ENCODE assay signal across 8 mouse cellular contexts in the genomic region with DNA sequence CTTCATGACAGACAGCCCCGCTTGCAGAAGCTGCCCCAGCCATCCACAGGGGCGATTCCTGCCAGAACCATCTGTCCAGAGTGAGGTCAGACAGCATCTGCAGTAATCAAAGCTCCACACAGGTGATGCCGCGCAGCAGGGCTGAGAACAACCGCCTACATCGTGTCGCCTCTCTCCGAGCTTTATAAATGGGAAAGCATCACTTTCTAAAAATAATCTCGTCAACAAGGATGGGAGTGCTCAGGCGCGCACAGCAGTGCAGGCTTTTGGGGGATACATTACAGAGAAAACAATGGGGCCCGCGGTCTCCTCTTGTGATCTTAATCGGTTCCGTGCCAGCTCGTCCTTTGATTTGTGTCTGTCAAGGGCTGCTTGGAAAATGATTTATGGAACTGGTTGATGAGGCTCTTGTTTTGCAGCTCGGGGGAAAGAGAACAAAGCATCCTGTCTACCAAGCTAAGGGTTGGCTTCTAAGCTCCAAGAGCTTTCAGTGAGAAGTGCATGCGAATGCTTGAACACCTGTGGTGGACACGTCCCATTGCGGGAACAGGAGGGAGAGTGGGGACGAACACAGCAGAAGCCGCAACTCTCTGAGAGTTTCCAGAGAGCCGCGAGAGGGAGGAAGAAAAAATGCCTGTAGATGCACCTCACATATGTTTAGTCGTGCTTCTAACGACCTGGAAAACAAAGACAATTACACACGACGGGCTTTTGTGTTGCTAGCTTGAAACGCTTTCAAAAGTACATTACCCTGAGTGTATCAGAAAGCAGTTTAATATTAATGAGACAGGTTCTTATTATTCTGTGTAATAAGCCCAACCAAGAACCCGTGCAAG. TPM values are rescaled to one million over a fixed set of nuclear protein-coding genes. Genes with fewer than 3 reads are reported as not detected.
DNase-seq lines count a peak whose midpoint lies in the region; ATAC-seq lines count a peak whose summit lies in the region.

No protein-coding gene starts in this region.

- peak overlapping the region; percentile 50 for H3K4me2 ChIP-seq in kidney, embryonic 16.5 days (replicated peaks; ENCODE audit: low read depth, low read length)
- peak overlapping the region; percentile 51 for H3K4me2 ChIP-seq in midbrain, embryonic 14.5 days (ENCODE audit: low read length)

- H3K27me3 ChIP-seq in kidney, embryonic 16.5 days (ENCODE audit: insufficient read depth, low read length): no peaks in the 10 kb centered on the region
- H3K27me3 ChIP-seq in hindbrain, embryonic 10.5 days (ENCODE audit: insufficient read depth, poor library complexity, severe bottlenecking): peaks cover 19% of the 10 kb centered on the region; the same call in 1 of the 2 replicates
- no peaks in the 10 kb centered on the region for H3K27me3 ChIP-seq in midbrain, embryonic 14.5 days (ENCODE audit: control insufficient read depth, insufficient read depth, low read length)

- peaks cover 4% of the 10 kb centered on the region; the same call in 1 of the 2 replicates for H3K9me3 ChIP-seq in kidney, embryonic 16.5 days (ENCODE audit: low read length)
- H3K9me3 ChIP-seq in hindbrain, embryonic 10.5 days: no peaks in the 10 kb centered on the region
- H3K9me3 ChIP-seq in midbrain, embryonic 14.5 days (ENCODE audit: control insufficient read depth, low read length): no peaks in the 10 kb centered on the region

- peak overlapping the region; percentile 18 for H3K4me3 ChIP-seq in kidney, embryonic 16.5 days (ENCODE audit: low read length)
- peak overlapping the region; percentile 39 for H3K4me3 ChIP-seq in hindbrain, embryonic 10.5 days
- H3K4me3 ChIP-seq in midbrain, embryonic 14.5 days (replicated peaks; ENCODE audit: low read depth, low read length): peak overlapping the region; percentile 17

- 4% methylated on average over 30 of the region's 30 CpGs for WGBS in kidney, embryonic 16.5 days
- 18% methylated on average over 30 of the region's 30 CpGs for WGBS in hindbrain, embryonic 10.5 days
- WGBS in midbrain, embryonic 14.5 days: 10% methylated on average over 30 of the region's 30 CpGs

- H3K9ac ChIP-seq in kidney, embryonic 16.5 days (replicated peaks; ENCODE audit: low read length): peak overlapping the region; percentile 52; the same call in 1 of the 2 replicates
- H3K9ac ChIP-seq in midbrain, embryonic 14.5 days (replicated peaks; ENCODE audit: low read length): no peak overlapping the region; the same call in 1 of the 2 replicates

- peak overlapping the region; percentile 43 for H3K27ac ChIP-seq in kidney, embryonic 16.5 days (ENCODE audit: low read length)
- H3K27ac ChIP-seq in hindbrain, embryonic 10.5 days: peak overlapping the region; percentile 69; the same call in 1 of the 2 replicates
- H3K27ac ChIP-seq in midbrain, embryonic 14.5 days (replicated peaks; ENCODE audit: low read depth, low read length): peak overlapping the region; percentile 32

- H3K36me3 ChIP-seq in kidney, embryonic 16.5 days (ENCODE audit: insufficient read depth, low read length): no peaks in the 10 kb centered on the region
- H3K36me3 ChIP-seq in hindbrain, embryonic 10.5 days: no peaks in the 10 kb centered on the region
- H3K36me3 ChIP-seq in midbrain, embryonic 14.5 days (ENCODE audit: control insufficient read depth, insufficient read depth, low read length): no peaks in the 10 kb centered on the region

- peak; percentile 35; the same call in 1 of the 2 replicates for ATAC-seq in kidney, embryonic 16.5 days (ENCODE audit: low FRiP score, low TSS enrichment)
- no peak for ATAC-seq in midbrain, embryonic 14.5 days (ENCODE audit: low FRiP score, low TSS enrichment)

- H3K4me1 ChIP-seq in kidney, embryonic 16.5 days (ENCODE audit: insufficient read depth, low read length): peaks cover 28% of the 10 kb centered on the region
- H3K4me1 ChIP-seq in hindbrain, embryonic 10.5 days (replicated peaks): peaks cover 29% of the 10 kb centered on the region
- H3K4me1 ChIP-seq in midbrain, embryonic 14.5 days (ENCODE audit: control insufficient read depth, insufficient read depth, low read length): peaks cover 24% of the 10 kb centered on the region

- no peak for DNase-seq in kidney, postnatal 36 days
- DNase-seq in embryo, embryonic 10.5 days (ENCODE audit: low spot score): peak; percentile 53
- DNase-seq in hindbrain, embryonic 10.5 days (ENCODE audit: low spot score): peak; percentile 46
- peak; percentile 59 for DNase-seq in midbrain, embryonic 14.5 days
- DNase-seq in adrenal gland, adult 8-10 months: no peak
- DNase-seq in lung, postnatal 25 days (ENCODE audit: low spot score): no peak
- no peak for DNase-seq in adrenal gland, postnatal 36 days

RNA-seq across cellular contexts. Expression of a gene that starts 44.2 kb away (rescaled TPM):
- polyA plus RNA-seq in kidney, embryonic 16.5 days (2015; fragmentation: Nextera tagmentation; extraction: Ambion mirVana): 5.9 and 7.6 TPM in 2 replicates
- polyA plus RNA-seq in hindbrain, embryonic 10.5 days (2016; fragmentation: Nextera tagmentation; extraction: Ambion mirVana): 1.7 and 2.4 TPM in 2 replicates
- 7.3 and 8.7 TPM in 2 replicates for polyA plus RNA-seq in midbrain, embryonic 14.5 days (2014; fragmentation: Nextera tagmentation; extraction: Ambion mirVana)
- total RNA-seq in adrenal gland, adult 8-10 months (2022): 10 to 100 TPM; 32.0 to 59.9 (median 48.1) TPM
- total RNA-seq in adrenal gland, postnatal 36 days (2021): 10 to 100 TPM; 36.1 to 52.4 TPM

Comparison
In these comparisons a context has a peak if more than half of its experiments do, and no peak if none do; other contexts are left out.
1. DNase-seq: peak in embryo, embryonic 10.5 days (single experiment), hindbrain, embryonic 10.5 days (single experiment) and midbrain, embryonic 14.5 days (single experiment); none in kidney, postnatal 36 days (0 of 2), adrenal gland, adult 8-10 months (single experiment), lung, postnatal 25 days (single experiment) and adrenal gland, postnatal 36 days (0 of 2).
2. Peak in every context shown above with its lines, with median percentiles within 50 percentile points of each other: H3K27ac ChIP-seq and H3K4me3 ChIP-seq.